Mouse (Mus musculus): ENCODE measurements around the gene 4933430I17Rik. TPM values are rescaled to one million over a fixed set of nuclear protein-coding genes. Genes with fewer than 3 reads are reported as not detected.

The 4933430I17Rik gene
- polyA plus RNA-seq, 1 experiment from 2014 or later, result 0.33 TPM

GRCm38 (mm10) chr4:62520892-62521400, 4.2 kb upstream of the 4933430I17Rik start:
- H3K4me3 ChIP-seq (ENCODE audit: low read length), result no peak overlapping the region
- H3K4me1 ChIP-seq (ENCODE audit: control insufficient read depth, insufficient read depth, low read length), result peaks cover 31% of the 10 kb centered on the region
- ATAC-seq, result no peak
- no peaks in the 10 kb centered on the region for H3K9me3 ChIP-seq (ENCODE audit: control insufficient read depth, low read length)
- H3K36me3 ChIP-seq (ENCODE audit: control insufficient read depth, insufficient read depth, low read length), result 0 out of 2 replicates have a peak, but pooled peaks cover 2% of the 10 kb centered on the region
- H3K9ac ChIP-seq (ENCODE audit: low read depth, low read length), result no peak overlapping the region
- no peak overlapping the region for H3K27ac ChIP-seq (ENCODE audit: low read length)
- whole genome bisulfite sequencing, result 72% methylated on average over 2 of the region's 2 CpGs
- H3K4me2 ChIP-seq (ENCODE audit: low read depth, low read length), result no peak overlapping the region; the same call in 1 of the 2 replicates
- H3K27me3 ChIP-seq (replicated peaks; ENCODE audit: control insufficient read depth, insufficient read depth, low read length), result no peaks in the 10 kb centered on the region

GRCm38 (mm10) chr4:62525489-62525811, 281 bp downstream of the 4933430I17Rik start:
- WGBS, result 2% methylated on average over 10 of the region's 10 CpGs
- Histone ChIP-seq H3K36me3 (ENCODE audit: control insufficient read depth, insufficient read depth, low read length) (0 out of 2 replicates have a peak, but pooled peaks cover 2% of the 10 kb centered on the region), H3K9ac (ENCODE audit: low read depth, low read length) (no peak overlapping the region), H3K27me3 (replicated peaks; ENCODE audit: control insufficient read depth, insufficient read depth, low read length) (no peaks in the 10 kb centered on the region), H3K4me2 (ENCODE audit: low read depth, low read length) (peak overlapping the region; percentile 40), H3K27ac (ENCODE audit: low read length) (no peak overlapping the region), H3K9me3 (ENCODE audit: control insufficient read depth, low read length) (no peaks in the 10 kb centered on the region), H3K4me3 (ENCODE audit: low read length) (peak overlapping the region; percentile 94), H3K4me1 (ENCODE audit: control insufficient read depth, insufficient read depth, low read length) (peaks cover 12% of the 10 kb centered on the region)
- no peak for ATAC-seq

GRCm38 (mm10) chr4:62526256-62526655, 1.1 kb downstream of the 4933430I17Rik start:
- ATAC-seq, result no peak
- Histone ChIP-seq H3K36me3 (ENCODE audit: control insufficient read depth, insufficient read depth, low read length) (0 out of 2 replicates have a peak, but pooled peaks cover 2% of the 10 kb centered on the region), H3K27ac (ENCODE audit: low read length) (no peak overlapping the region), H3K4me3 (ENCODE audit: low read length) (no peak overlapping the region), H3K4me1 (ENCODE audit: control insufficient read depth, insufficient read depth, low read length) (peaks cover 18% of the 10 kb centered on the region), H3K4me2 (ENCODE audit: low read depth, low read length) (no peak overlapping the region), H3K9me3 (ENCODE audit: control insufficient read depth, low read length) (no peaks in the 10 kb centered on the region), H3K9ac (ENCODE audit: low read depth, low read length) (no peak overlapping the region), H3K27me3 (replicated peaks; ENCODE audit: control insufficient read depth, insufficient read depth, low read length) (no peaks in the 10 kb centered on the region)
- 49% methylated on average over 2 of the region's 2 CpGs for WGBS

GRCm38 (mm10) chr4:62527655-62528054, 2.5 kb downstream of the 4933430I17Rik start:
- 83% methylated on average over 4 of the region's 4 CpGs for WGBS

GRCm38 (mm10) chr4:62533729-62534128, 8.6 kb downstream of the 4933430I17Rik start:
- no peak for ATAC-seq
- Histone ChIP-seq H3K9me3 (ENCODE audit: control insufficient read depth, low read length) (no peaks in the 10 kb centered on the region), H3K27me3 (replicated peaks; ENCODE audit: control insufficient read depth, insufficient read depth, low read length) (no peaks in the 10 kb centered on the region), H3K4me1 (ENCODE audit: control insufficient read depth, insufficient read depth, low read length) (peaks cover 7% of the 10 kb centered on the region), H3K4me2 (ENCODE audit: low read depth, low read length) (no peak overlapping the region), H3K36me3 (ENCODE audit: control insufficient read depth, insufficient read depth, low read length) (no peaks in the 10 kb centered on the region), H3K27ac (ENCODE audit: low read length) (no peak overlapping the region), H3K9ac (ENCODE audit: low read depth, low read length) (no peak overlapping the region), H3K4me3 (ENCODE audit: low read length) (no peak overlapping the region)
- 75% methylated on average over 6 of the region's 6 CpGs for WGBS

More at GRCm38 (mm10) chr4:62527655-62528054, 2.5 kb downstream of the 4933430I17Rik start:
- no peak overlapping the region for H3K9ac ChIP-seq (ENCODE audit: low read depth, low read length)
- ATAC-seq, result no peak
- H3K27ac ChIP-seq (ENCODE audit: low read length), result no peak overlapping the region
- H3K36me3 ChIP-seq (ENCODE audit: control insufficient read depth, insufficient read depth, low read length), result 0 out of 2 replicates have a peak, but pooled peaks cover 2% of the 10 kb centered on the region
- H3K27me3 ChIP-seq (replicated peaks; ENCODE audit: control insufficient read depth, insufficient read depth, low read length), result no peaks in the 10 kb centered on the region
- no peak overlapping the region for H3K4me3 ChIP-seq (ENCODE audit: low read length)
- H3K4me2 ChIP-seq (ENCODE audit: low read depth, low read length), result no peak overlapping the region
- H3K4me1 ChIP-seq (ENCODE audit: control insufficient read depth, insufficient read depth, low read length), result peaks cover 19% of the 10 kb centered on the region
- no peaks in the 10 kb centered on the region for H3K9me3 ChIP-seq (ENCODE audit: control insufficient read depth, low read length)

- no peak overlapping the region for H3K27ac ChIP-seq (ENCODE audit: low read length)
- no peaks in the 10 kb centered on the region for H3K4me1 ChIP-seq (ENCODE audit: control insufficient read depth, insufficient read depth, low read length)
- H3K9me3 ChIP-seq (ENCODE audit: control insufficient read depth, low read length), result no peaks in the 10 kb centered on the region
- H3K4me2 ChIP-seq (ENCODE audit: low read depth, low read length), result no peak overlapping the region
- H3K9ac ChIP-seq (ENCODE audit: low read depth, low read length), result no peak overlapping the region
- H3K27me3 ChIP-seq (replicated peaks; ENCODE audit: control insufficient read depth, insufficient read depth, low read length), result no peaks in the 10 kb centered on the region
- ATAC-seq, result no peak
- no peak overlapping the region for H3K4me3 ChIP-seq (ENCODE audit: low read length)
- 65% methylated on average over 3 of the region's 3 CpGs for WGBS
- no peaks in the 10 kb centered on the region for H3K36me3 ChIP-seq (ENCODE audit: control insufficient read depth, insufficient read depth, low read length)
Observed at GRCm38 (mm10) chr4:62541802-62542201, 16.6 kb downstream of the 4933430I17Rik start.

- ATAC-seq, result no peak
Observed at GRCm38 (mm10) chr4:62543782-62544181, 18.6 kb downstream of the 4933430I17Rik start.

GRCm38 (mm10) chr4:62544801-62545200, 19.6 kb downstream of the 4933430I17Rik start:
- H3K9me3 ChIP-seq (ENCODE audit: control insufficient read depth, low read length), result no peaks in the 10 kb centered on the region
- no peaks in the 10 kb centered on the region for H3K4me1 ChIP-seq (ENCODE audit: control insufficient read depth, insufficient read depth, low read length)
- H3K9ac ChIP-seq (ENCODE audit: low read depth, low read length), result no peak overlapping the region
- no peak overlapping the region for H3K27ac ChIP-seq (ENCODE audit: low read length)
- no peaks in the 10 kb centered on the region for H3K36me3 ChIP-seq (ENCODE audit: control insufficient read depth, insufficient read depth, low read length)
- no peak for ATAC-seq
- H3K4me2 ChIP-seq (ENCODE audit: low read depth, low read length), result no peak overlapping the region
- no peak overlapping the region for H3K4me3 ChIP-seq (ENCODE audit: low read length)
- no peaks in the 10 kb centered on the region for H3K27me3 ChIP-seq (replicated peaks; ENCODE audit: control insufficient read depth, insufficient read depth, low read length)

More at GRCm38 (mm10) chr4:62543782-62544181, 18.6 kb downstream of the 4933430I17Rik start:
- no peaks in the 10 kb centered on the region for H3K36me3 ChIP-seq (ENCODE audit: control insufficient read depth, insufficient read depth, low read length)
- H3K27ac ChIP-seq (ENCODE audit: low read length), result no peak overlapping the region
- no peaks in the 10 kb centered on the region for H3K4me1 ChIP-seq (ENCODE audit: control insufficient read depth, insufficient read depth, low read length)
- WGBS, result 79% methylated on average over 6 of the region's 6 CpGs
- H3K4me3 ChIP-seq (ENCODE audit: low read length), result no peak overlapping the region
- no peaks in the 10 kb centered on the region for H3K9me3 ChIP-seq (ENCODE audit: control insufficient read depth, low read length)
- H3K4me2 ChIP-seq (ENCODE audit: low read depth, low read length), result no peak overlapping the region
- no peak overlapping the region for H3K9ac ChIP-seq (ENCODE audit: low read depth, low read length)
- no peaks in the 10 kb centered on the region for H3K27me3 ChIP-seq (replicated peaks; ENCODE audit: control insufficient read depth, insufficient read depth, low read length)

- no peaks in the 10 kb centered on the region for H3K36me3 ChIP-seq (ENCODE audit: control insufficient read depth, insufficient read depth, low read length)
- WGBS, result 77% methylated on average over 7 of the region's 7 CpGs
- no peaks in the 10 kb centered on the region for H3K9me3 ChIP-seq (ENCODE audit: control insufficient read depth, low read length)
- no peak overlapping the region for H3K4me2 ChIP-seq (ENCODE audit: low read depth, low read length)
- no peaks in the 10 kb centered on the region for H3K27me3 ChIP-seq (replicated peaks; ENCODE audit: control insufficient read depth, insufficient read depth, low read length)
- no peak overlapping the region for H3K27ac ChIP-seq (ENCODE audit: low read length)
- no peaks in the 10 kb centered on the region for H3K4me1 ChIP-seq (ENCODE audit: control insufficient read depth, insufficient read depth, low read length)
- no peak overlapping the region for H3K9ac ChIP-seq (ENCODE audit: low read depth, low read length)
- no peak for ATAC-seq
- no peak overlapping the region for H3K4me3 ChIP-seq (ENCODE audit: low read length)
Observed at GRCm38 (mm10) chr4:62551966-62552365, 26.8 kb downstream of the 4933430I17Rik start.

GRCm38 (mm10) chr4:62557436-62557835, 32.3 kb downstream of the 4933430I17Rik start:
- ATAC-seq, result no peak
- no peaks in the 10 kb centered on the region for H3K9me3 ChIP-seq (ENCODE audit: control insufficient read depth, low read length)
- H3K4me2 ChIP-seq (ENCODE audit: low read depth, low read length), result no peak overlapping the region
- H3K27me3 ChIP-seq (replicated peaks; ENCODE audit: control insufficient read depth, insufficient read depth, low read length), result peaks cover 4% of the 10 kb centered on the region; the same call in 1 of the 2 replicates
- H3K4me3 ChIP-seq (ENCODE audit: low read length), result no peak overlapping the region
- WGBS, result 64% methylated on average over 3 of the region's 3 CpGs
- no peak overlapping the region for H3K27ac ChIP-seq (ENCODE audit: low read length)
- no peaks in the 10 kb centered on the region for H3K36me3 ChIP-seq (ENCODE audit: control insufficient read depth, insufficient read depth, low read length)
- H3K9ac ChIP-seq (ENCODE audit: low read depth, low read length), result no peak overlapping the region
- no peaks in the 10 kb centered on the region for H3K4me1 ChIP-seq (ENCODE audit: control insufficient read depth, insufficient read depth, low read length)

Data from intestine, embryonic 16.5 days (tissue).